Comparison of ENCODE assay signal across 8 mouse cellular contexts in the genomic region with DNA sequence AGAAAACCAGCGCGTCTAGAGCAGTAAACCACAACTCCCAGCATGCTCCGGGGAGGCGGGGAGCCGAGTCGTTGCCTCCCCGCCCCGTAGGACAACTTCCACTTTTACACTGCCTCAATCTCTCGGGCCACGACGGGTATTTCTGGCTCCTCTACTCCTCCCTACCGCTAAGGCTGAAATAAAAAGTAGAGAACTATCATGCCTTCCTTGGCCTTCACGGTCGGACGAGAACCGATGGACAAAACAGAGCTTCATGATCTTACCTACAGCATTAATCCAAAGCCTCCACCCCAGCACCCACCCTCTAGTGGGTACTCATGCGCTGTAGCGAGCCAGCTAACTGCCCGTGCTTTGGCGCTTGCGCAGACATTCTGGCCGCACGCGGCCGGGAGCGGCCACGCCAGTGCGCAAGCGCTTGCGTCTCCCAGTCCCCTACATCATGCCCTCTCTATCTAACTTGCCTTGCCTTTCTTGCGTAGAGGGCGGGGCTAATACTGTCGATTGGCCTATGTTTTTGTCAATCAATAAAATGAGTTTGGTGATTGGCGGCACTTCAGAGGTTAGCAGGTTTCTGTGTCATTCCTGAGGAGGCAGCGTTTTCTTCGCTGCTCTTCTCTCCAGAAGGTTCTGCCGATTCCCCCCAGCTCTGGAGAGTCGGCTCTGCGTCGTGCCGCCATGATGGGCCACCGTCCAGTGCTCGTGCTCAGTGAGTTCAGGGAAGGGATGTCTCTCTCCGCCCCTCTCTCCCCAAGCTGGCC. TPM values are rescaled to one million over a fixed set of nuclear protein-coding genes. Genes with fewer than 3 reads are reported as not detected.
DNase-seq lines count a peak whose midpoint lies in the region; ATAC-seq and TF ChIP-seq lines count a peak whose summit lies in the region.

A gene (minus strand): TSS at position 439 of the 758 bp plus-strand sequence.
A gene (plus strand): TSS at position 556 of the 758 bp plus-strand sequence.

- peak within 1 kb of the TSS; percentile 97 for H3K27ac ChIP-seq in heart, embryonic 12.5 days (ENCODE audit: poor library complexity, severe bottlenecking)
- H3K27ac ChIP-seq in kidney, postnatal 0 days, result peak within 1 kb of the TSS; percentile 77
- H3K27ac ChIP-seq in liver, embryonic 11.5 days (ENCODE audit: low read depth, low read length), result peak within 1 kb of the TSS; percentile 88
- H3K27ac ChIP-seq in stomach, embryonic 14.5 days (ENCODE audit: low read length), result peak within 1 kb of the TSS; percentile 95

- H3K9ac ChIP-seq in heart, embryonic 12.5 days, result peak within 1 kb of the TSS; percentile 93
- H3K9ac ChIP-seq in kidney, postnatal 0 days (ENCODE audit: low read depth, low read length), result peak within 1 kb of the TSS; percentile 74
- peak within 1 kb of the TSS; percentile 92 for H3K9ac ChIP-seq in liver, embryonic 11.5 days (ENCODE audit: low read depth, low read length)
- peak within 1 kb of the TSS; percentile 85 for H3K9ac ChIP-seq in stomach, embryonic 14.5 days (replicated peaks; ENCODE audit: low read depth, low read length)

- H3K27me3 ChIP-seq in heart, embryonic 12.5 days (replicated peaks), result no peaks in the 10 kb centered on the region
- H3K27me3 ChIP-seq in kidney, postnatal 0 days (ENCODE audit: insufficient read depth, low read length), result no peaks in the 10 kb centered on the region
- no peaks in the 10 kb centered on the region for H3K27me3 ChIP-seq in liver, embryonic 11.5 days (replicated peaks; ENCODE audit: control insufficient read depth, insufficient read depth, low read length)
- no peaks in the 10 kb centered on the region for H3K27me3 ChIP-seq in stomach, embryonic 14.5 days (ENCODE audit: control insufficient read depth, insufficient read depth, low read length)

- WGBS in heart, embryonic 12.5 days, result under 1% methylated on average over 44 of the region's 44 CpGs
- under 1% methylated on average over 44 of the region's 44 CpGs for WGBS in kidney, postnatal 0 days
- under 1% methylated on average over 44 of the region's 44 CpGs for WGBS in liver, embryonic 11.5 days
- under 1% methylated on average over 44 of the region's 44 CpGs for WGBS in stomach, embryonic 14.5 days

- H3K36me3 ChIP-seq in heart, embryonic 12.5 days, result peaks cover 26% of the 10 kb centered on the region
- peaks cover 14% of the 10 kb centered on the region; the same call in 1 of the 2 replicates for H3K36me3 ChIP-seq in kidney, postnatal 0 days (ENCODE audit: insufficient read depth, low read length)
- H3K36me3 ChIP-seq in liver, embryonic 11.5 days (ENCODE audit: control insufficient read depth, insufficient read depth, low read length), result peaks cover 23% of the 10 kb centered on the region
- peaks cover 27% of the 10 kb centered on the region for H3K36me3 ChIP-seq in stomach, embryonic 14.5 days (ENCODE audit: control insufficient read depth, insufficient read depth, low read length)

- peak; percentile 100 for DNase-seq in CD4-positive helper T cell, adult 2 months (ENCODE audit: low read depth, low spot score)
- DNase-seq in brain, embryonic 18.5 days (ENCODE audit: low read depth, low spot score), result peak; percentile 99
- peak; percentile 100 for DNase-seq in kidney, postnatal 0 days (ENCODE audit: low spot score)
- peak; percentile 90 for DNase-seq in liver, embryonic 11.5 days (ENCODE audit: low spot score)
- DNase-seq in naive thymus-derived CD4-positive, alpha-beta T cell, adult 2 months (ENCODE audit: low read depth), result peak; percentile 99

- ATAC-seq in erythroid progenitor cell, adult 5-6 weeks (replicated peaks; ENCODE audit: low FRiP score, poor library complexity, severe bottlenecking), result peak; percentile 93
- peak; percentile 98 for ATAC-seq in heart, embryonic 12.5 days (ENCODE audit: insufficient number of reproducible peaks, low FRiP score)
- ATAC-seq in kidney, postnatal 0 days (replicated peaks; ENCODE audit: low FRiP score, low read depth), result peak; percentile 99
- ATAC-seq in liver, embryonic 11.5 days (replicated peaks; ENCODE audit: low FRiP score), result peak; percentile 99
- ATAC-seq in stomach, embryonic 14.5 days (ENCODE audit: insufficient number of reproducible peaks, insufficient read depth, low FRiP score, low read depth), result peak; percentile 98

- H3K9me3 ChIP-seq in heart, embryonic 12.5 days (replicated peaks), result no peaks in the 10 kb centered on the region
- no peaks in the 10 kb centered on the region for H3K9me3 ChIP-seq in kidney, postnatal 0 days (replicated peaks; ENCODE audit: low read length)
- no peaks in the 10 kb centered on the region for H3K9me3 ChIP-seq in liver, embryonic 11.5 days (ENCODE audit: control insufficient read depth, low read length)
- no peaks in the 10 kb centered on the region for H3K9me3 ChIP-seq in stomach, embryonic 14.5 days (ENCODE audit: control insufficient read depth, low read depth, low read length)

- peaks cover 14% of the 10 kb centered on the region for H3K4me1 ChIP-seq in heart, embryonic 12.5 days (replicated peaks)
- peaks cover 6% of the 10 kb centered on the region for H3K4me1 ChIP-seq in kidney, postnatal 0 days (replicated peaks; ENCODE audit: insufficient read depth, low read length)
- peaks cover 17% of the 10 kb centered on the region for H3K4me1 ChIP-seq in liver, embryonic 11.5 days (replicated peaks; ENCODE audit: control insufficient read depth, insufficient read depth, low read length)
- H3K4me1 ChIP-seq in stomach, embryonic 14.5 days (ENCODE audit: control insufficient read depth, insufficient read depth, low read length), result peaks cover 7% of the 10 kb centered on the region; the same call in 1 of the 2 replicates

- peak within 1 kb of the TSS; percentile 86 for H3K4me3 ChIP-seq in heart, embryonic 12.5 days
- peak within 1 kb of the TSS; percentile 56 for H3K4me3 ChIP-seq in kidney, postnatal 0 days (replicated peaks; ENCODE audit: low read depth, low read length)
- H3K4me3 ChIP-seq in liver, embryonic 11.5 days (ENCODE audit: low read depth, low read length), result peak within 1 kb of the TSS; percentile 81
- peak within 1 kb of the TSS; percentile 89 for H3K4me3 ChIP-seq in stomach, embryonic 14.5 days (ENCODE audit: low read depth, low read length)

- TF ChIP-seq CTCF in kidney, postnatal 0 days (IDR thresholded peaks at IDR 0.05; ENCODE audit: low read depth), result peak; percentile 38

- peak within 1 kb of the TSS; percentile 77 for H3K4me2 ChIP-seq in heart, embryonic 12.5 days
- peak within 1 kb of the TSS; percentile 66 for H3K4me2 ChIP-seq in kidney, postnatal 0 days (ENCODE audit: low read length)
- H3K4me2 ChIP-seq in liver, embryonic 11.5 days, result peak within 1 kb of the TSS; percentile 80
- H3K4me2 ChIP-seq in stomach, embryonic 14.5 days (replicated peaks; ENCODE audit: low read depth, low read length), result peak within 1 kb of the TSS; percentile 80

RNA-seq across cellular contexts. Expression of the first gene that starts in this region (rescaled TPM):
- not detected in 2 replicates for total RNA-seq in erythroid progenitor cell, adult 5-6 weeks (2015; ENCODE audit: low replicate concordance)
- not detected in 2 replicates for total RNA-seq in erythroid progenitor cell, adult 5-6 weeks (2017; ENCODE audit: low replicate concordance)
- polyA plus RNA-seq in heart, embryonic 12.5 days (2016; fragmentation: Nextera tagmentation; extraction: Ambion mirVana), result 12.7 and 15.0 TPM in 2 replicates
- 13.0 and 13.8 TPM in 2 replicates for polyA plus RNA-seq in kidney, postnatal 0 days (2015; fragmentation: Nextera tagmentation; extraction: Ambion mirVana)
- 14.0 and 17.7 TPM in 2 replicates for polyA plus RNA-seq in liver, embryonic 11.5 days (2014; fragmentation: Nextera tagmentation; extraction: Ambion mirVana)
- polyA plus RNA-seq in stomach, embryonic 14.5 days (2014; fragmentation: Nextera tagmentation; extraction: Ambion mirVana), result 12.9 and 13.8 TPM in 2 replicates

RNA-seq across cellular contexts. Expression of the second gene that starts in this region (rescaled TPM):
- 105 and 118 TPM in 2 replicates for total RNA-seq in erythroid progenitor cell, adult 5-6 weeks (2015; ENCODE audit: low replicate concordance)
- 43.0 and 53.2 TPM in 2 replicates for total RNA-seq in erythroid progenitor cell, adult 5-6 weeks (2017; ENCODE audit: low replicate concordance)
- polyA plus RNA-seq in heart, embryonic 12.5 days (2016; fragmentation: Nextera tagmentation; extraction: Ambion mirVana), result 426 and 439 TPM in 2 replicates
- polyA plus RNA-seq in kidney, postnatal 0 days (2015; fragmentation: Nextera tagmentation; extraction: Ambion mirVana), result 373 and 411 TPM in 2 replicates
- polyA plus RNA-seq in liver, embryonic 11.5 days (2014; fragmentation: Nextera tagmentation; extraction: Ambion mirVana), result 694 and 747 TPM in 2 replicates
- polyA plus RNA-seq in stomach, embryonic 14.5 days (2014; fragmentation: Nextera tagmentation; extraction: Ambion mirVana), result 495 and 512 TPM in 2 replicates

Comparison
In these comparisons a context has a peak if more than half of its experiments do, and no peak if none do; other contexts are left out.
1. Peak in every context shown above with its lines: DNase-seq, ATAC-seq, H3K4me3 ChIP-seq and H3K27ac ChIP-seq.